Mouse (Mus musculus) CH12F3 (cell line): ENCODE results near the gene Atxn7l3b.

Experiments used
- in situ Hi-C: fragments of 300-500 bp; cut with MboI; formaldehyde crosslinking; loops from 2 replicates; pipeline ENCODE4 v1.14.3; 2020; ENCODE audit warnings: low sequenced_read_pairs

Gene Atxn7l3b

DNA sequence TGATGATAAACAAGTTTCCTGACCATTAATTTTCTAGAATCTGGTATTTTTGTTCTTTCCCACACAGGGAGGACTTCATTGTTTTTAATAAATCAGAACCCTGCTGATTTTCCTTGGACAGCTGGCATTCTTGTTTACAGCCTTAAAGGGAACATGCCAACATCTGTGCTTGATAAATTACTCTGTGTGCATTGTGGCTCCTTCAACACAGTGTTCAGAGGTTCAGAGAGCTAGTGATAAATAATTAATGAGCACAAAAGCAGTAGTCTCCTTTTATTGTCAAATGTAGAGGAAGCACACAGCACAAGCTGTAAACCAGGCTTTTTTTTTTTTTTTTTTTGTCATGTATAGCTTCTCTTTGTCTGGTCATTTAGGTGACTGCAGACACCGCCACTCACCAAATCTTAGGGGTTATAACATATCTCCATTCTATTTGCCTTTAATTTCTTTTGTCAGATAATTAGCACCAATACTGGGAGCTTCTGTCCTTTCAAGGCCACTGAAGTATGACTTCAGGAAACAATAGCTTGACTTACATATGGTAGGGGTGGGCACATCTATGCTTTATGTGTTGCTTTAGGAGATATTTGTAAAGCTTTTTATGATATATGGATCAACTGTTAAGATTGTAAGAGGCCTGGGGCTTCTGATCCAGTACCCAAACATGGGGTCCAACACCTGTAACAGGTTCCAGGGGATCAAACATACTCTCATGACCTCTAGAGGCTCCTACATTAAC is 52.0 kb downstream of the Atxn7l3b start:
- in situ Hi-C loops: no loop called here
